Mouse (Mus musculus): ENCODE measurements around the gene Kif1c. TPM values are rescaled to one million over a fixed set of nuclear protein-coding genes. Genes with fewer than 3 reads are reported as not detected.

Gene Kif1c
- total and polyA plus RNA-seq, 3 experiments: 19.8 to 21.7 TPM; not detected in 1

DNA sequence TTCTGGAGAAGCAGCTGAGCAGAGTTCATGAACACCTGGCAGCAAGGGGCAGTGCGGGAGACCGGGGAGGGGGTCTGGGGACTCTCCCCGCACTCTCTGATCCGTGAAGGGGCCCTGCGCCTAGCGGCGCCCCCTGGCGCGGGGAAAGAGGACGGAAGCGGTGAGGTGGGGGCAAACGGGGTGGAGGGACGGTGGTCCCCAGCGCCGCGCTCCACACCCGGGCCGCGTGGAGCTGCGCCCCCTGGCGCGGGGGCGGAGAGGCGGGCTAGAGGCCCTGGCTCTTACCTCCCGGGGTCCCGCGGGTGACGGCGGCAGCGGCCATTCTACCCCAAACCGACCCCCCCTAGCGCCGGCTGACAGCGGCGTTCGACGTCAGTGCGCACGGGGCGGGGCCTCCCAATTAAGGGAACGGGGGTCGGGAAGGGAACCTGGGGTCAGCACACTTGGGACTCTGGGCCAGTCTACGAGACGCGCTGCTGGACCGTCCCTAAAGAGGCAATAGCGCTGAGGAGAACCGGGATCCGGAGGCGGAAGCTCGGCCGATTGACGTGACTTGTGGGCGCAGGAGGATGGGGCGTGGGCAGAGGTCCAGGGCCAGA is 12.6 kb upstream of the Kif1c start, which contains the start of gene Camta2:
Gene Camta2 (minus strand): TSS at position 505 of the 599 bp plus-strand sequence.
- Histone ChIP-seq H3K9me3 (replicated peaks; ENCODE audit: insufficient read depth, low read length) (no peaks in the 10 kb centered on the region), H3K4me1 (ENCODE audit: control insufficient read depth in 1 of 2, insufficient read depth in 2 of 2, low read length in 2 of 2) (peaks cover 0 to 9% of the 10 kb centered on the region in 2 experiments; a peak in 2 of 4 replicates), H3K4me3 (ENCODE audit: control insufficient read depth in 1 of 2, insufficient read depth in 1 of 2, low read depth in 2 of 2, low read length in 2 of 2) (peak within 1 kb of the TSS; percentile 63 to 79), H3K27ac (ENCODE audit: control insufficient read depth, low read depth, low read length) (peak within 1 kb of the TSS; percentile 48), H3K79me2 (ENCODE audit: control insufficient read depth, insufficient read depth, low read length, poor library complexity) (peaks cover 4% of the 10 kb centered on the region; the same call in 1 of the 2 replicates), H3K36me3 (ENCODE audit: control insufficient read depth in 1 of 2, insufficient read depth in 2 of 2, low read length in 2 of 2) (peaks cover 0 to 5% of the 10 kb centered on the region in 2 experiments; a peak in 2 of 4 replicates), H3K9ac (ENCODE audit: control insufficient read depth, low read depth, low read length, poor library complexity, severe bottlenecking) (peak within 1 kb of the TSS; percentile 86), H3K27me3 (ENCODE audit: control insufficient read depth in 1 of 2, insufficient read depth in 2 of 2, low read length in 2 of 2) (no peaks in the 10 kb centered on the region)
- DNase-seq (ENCODE audit: low read depth, low spot score): peak; percentile 88
- no peak for TF ChIP-seq MYC (IDR thresholded peaks at IDR 0.05; ENCODE audit: low read depth, low read length)
- TF ChIP-seq SMC3 (IDR thresholded peaks at IDR 0.05; ENCODE audit: low read depth, low read length): peak; percentile 48
- TF ChIP-seq ZC3H11A (IDR thresholded peaks at IDR 0.05; ENCODE audit: low read depth, low read length): no peak
- no peak for TF ChIP-seq JUND (IDR thresholded peaks at IDR 0.05; ENCODE audit: low read depth, low read length)
- no peak for TF ChIP-seq MEF2A (IDR thresholded peaks at IDR 0.05; ENCODE audit: extremely low read depth, insufficient replicate concordance, low read depth, low read length, poor library complexity, severe bottlenecking)
- TF ChIP-seq TBP (IDR thresholded peaks at IDR 0.05; ENCODE audit: low read depth, low read length): no peak
- no peak for TF ChIP-seq RAD21 (IDR thresholded peaks at IDR 0.05; ENCODE audit: low read depth, low read length)
- TF ChIP-seq ETS1 (IDR thresholded peaks at IDR 0.05; ENCODE audit: low read depth, low read length): no peak
- TF ChIP-seq RCOR1 (IDR thresholded peaks at IDR 0.05; ENCODE audit: low read depth, low read length): no peak
- 0 out of 2 replicates have a peak, but pooled peaks have one; percentile 25 for TF ChIP-seq POLR2AphosphoS2 (IDR thresholded peaks at IDR 0.05; ENCODE audit: low read length)
- peak; percentile 45 to 69 (median 64); a peak in 5 of 6 replicates for TF ChIP-seq CTCF (IDR thresholded peaks at IDR 0.05 in 2 of 3, conservative IDR thresholded peaks at IDR 0.05 in 1 of 3; ENCODE audit: control insufficient read depth in 1 of 3, insufficient read depth in 1 of 3, low read depth in 2 of 3, low read length in 3 of 3, poor library complexity in 1 of 3, severe bottlenecking in 1 of 3)
- peak; percentile 43; the same call in 1 of the 2 replicates for TF ChIP-seq ELF1 (IDR thresholded peaks at IDR 0.05; ENCODE audit: low read depth, low read length)
- no peak for TF ChIP-seq MAX (IDR thresholded peaks at IDR 0.05; ENCODE audit: low read length)
- no peak for TF ChIP-seq USF1 (IDR thresholded peaks at IDR 0.05; ENCODE audit: low read depth, low read length)
- no peak for TF ChIP-seq MAFK (IDR thresholded peaks at IDR 0.05; ENCODE audit: borderline replicate concordance, low read depth, low read length)
- no peak for TF ChIP-seq USF2 (IDR thresholded peaks at IDR 0.05; ENCODE audit: borderline replicate concordance in 1 of 2, insufficient read depth in 1 of 2, low read depth in 1 of 2, low read length in 2 of 2)
- no peak for TF ChIP-seq CHD1 (IDR thresholded peaks at IDR 0.05; ENCODE audit: low read depth, low read length)
- TF ChIP-seq HCFC1 (IDR thresholded peaks at IDR 0.05; ENCODE audit: low read depth, low read length): peak; percentile 69; the same call in 1 of the 2 replicates
- TF ChIP-seq BHLHE40 (IDR thresholded peaks at IDR 0.05; ENCODE audit: borderline replicate concordance, low read depth, low read length): no peak
- TF ChIP-seq TAL1 (IDR thresholded peaks at IDR 0.05; ENCODE audit: low read length): no peak
- TF ChIP-seq UBTF (IDR thresholded peaks at IDR 0.05; ENCODE audit: borderline replicate concordance, insufficient read depth, low read depth, low read length): no peak
- TF ChIP-seq ZMIZ1 (IDR thresholded peaks at IDR 0.05; ENCODE audit: low read depth, low read length): peak; percentile 20; the same call in 1 of the 2 replicates
- TF ChIP-seq ZKSCAN1 (IDR thresholded peaks at IDR 0.05; ENCODE audit: low read depth, low read length): no peak
- TF ChIP-seq NRF1 (IDR thresholded peaks at IDR 0.05; ENCODE audit: insufficient read depth, low read depth, low read length, poor library complexity, severe bottlenecking): no peak
- peak; percentile 59; the same call in 1 of the 2 replicates for TF ChIP-seq SIN3A (IDR thresholded peaks at IDR 0.05; ENCODE audit: low read length)
- TF ChIP-seq GABPA (IDR thresholded peaks at IDR 0.05; ENCODE audit: low read depth, low read length): no peak
- peak; percentile 59 for TF ChIP-seq NELFE (IDR thresholded peaks at IDR 0.05; ENCODE audit: low read depth, low read length)
- peak; percentile 65; the same call in 1 of the 2 replicates for TF ChIP-seq MXI1 (IDR thresholded peaks at IDR 0.05; ENCODE audit: low read depth, low read length)
- TF ChIP-seq CHD2 (IDR thresholded peaks at IDR 0.05; ENCODE audit: low read length): no peak
- 0 out of 2 replicates have a peak, but pooled peaks have one; percentile 4 for TF ChIP-seq TCF12 (IDR thresholded peaks at IDR 0.05; ENCODE audit: low read depth, low read length)
- TF ChIP-seq ZNF384 (IDR thresholded peaks at IDR 0.05; ENCODE audit: low read depth, low read length): no peak
- peak; percentile 66 to 68; a peak in 3 of 4 replicates for TF ChIP-seq POLR2A (IDR thresholded peaks at IDR 0.05; ENCODE audit: control insufficient read depth in 1 of 2, insufficient read depth in 1 of 2, low read depth in 1 of 2, low read length in 2 of 2, poor library complexity in 1 of 2)
- no peak for TF ChIP-seq POLR2AphosphoS5 (IDR thresholded peaks at IDR 0.05; ENCODE audit: borderline replicate concordance, low read depth, low read length)
- no peak for TF ChIP-seq GATA1 (IDR thresholded peaks at IDR 0.05; ENCODE audit: low read depth, low read length)
- TF ChIP-seq E2F4 (IDR thresholded peaks at IDR 0.05; ENCODE audit: borderline replicate concordance, low read depth, low read length): no peak
- TF ChIP-seq MYB (IDR thresholded peaks at IDR 0.05; ENCODE audit: low read depth, low read length): no peak
